Mouse (Mus musculus) CD8-positive naive resting alpha-beta T cell, adult 2 months (primary cell): ENCODE measurements around the gene Tulp1.
"Not testable (repeated sequence)": the region's sequence is repeated elsewhere in the genome, so short reads cannot be mapped to it uniquely, and the experiment has no call there.

Experiments
- DNase-seq, 2 experiments: peaks; one replicate each; pipeline ENCODE4 v3.0.0; 2022; ENCODE audit warnings: low read depth in 2 of 2, low spot score in 2 of 2

The Tulp1 gene

DNA sequence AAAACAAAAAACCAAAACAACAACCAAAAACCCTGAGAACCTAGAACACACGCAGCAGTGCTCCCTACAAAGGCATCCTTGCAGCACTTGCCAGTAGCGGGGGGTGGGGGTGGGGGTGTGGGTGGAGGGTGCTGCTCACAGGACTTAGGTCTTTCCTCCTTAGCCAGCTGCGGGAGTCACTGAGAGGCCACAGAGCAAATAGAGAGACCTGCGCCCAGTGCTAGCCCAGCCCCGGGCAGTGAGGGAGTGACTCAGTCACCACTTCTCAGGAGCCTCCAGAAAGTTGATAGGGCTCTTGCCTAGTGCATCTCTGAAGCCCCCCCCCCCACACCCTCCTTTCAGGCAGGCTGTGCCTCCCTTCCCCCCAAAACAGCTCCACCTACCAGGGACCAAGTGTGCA, 4.0 kb upstream of the Tulp1 start:
- DNase-seq, result no peak

DNA sequence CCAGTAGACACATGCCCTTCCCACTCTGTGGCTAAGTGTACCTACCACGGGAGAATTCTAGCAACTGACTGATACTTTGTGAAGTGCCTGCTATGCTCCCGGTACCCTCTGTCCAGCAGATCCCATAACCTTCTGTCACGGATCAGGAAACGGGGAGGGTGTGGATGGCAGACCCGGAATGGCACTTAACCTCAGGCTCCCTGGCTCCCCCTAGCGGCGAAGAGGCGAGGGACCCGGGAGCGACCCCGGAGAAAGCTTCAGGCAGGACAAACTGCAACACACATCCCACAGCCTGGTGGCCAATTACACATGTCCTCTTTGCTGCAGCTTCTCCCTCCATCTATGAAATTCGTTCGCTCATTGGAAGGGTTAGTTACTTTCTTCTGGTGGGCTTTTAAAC, 3.4 kb upstream of the Tulp1 start:
- DNase-seq, result peak; percentile 74 to 79

DNA sequence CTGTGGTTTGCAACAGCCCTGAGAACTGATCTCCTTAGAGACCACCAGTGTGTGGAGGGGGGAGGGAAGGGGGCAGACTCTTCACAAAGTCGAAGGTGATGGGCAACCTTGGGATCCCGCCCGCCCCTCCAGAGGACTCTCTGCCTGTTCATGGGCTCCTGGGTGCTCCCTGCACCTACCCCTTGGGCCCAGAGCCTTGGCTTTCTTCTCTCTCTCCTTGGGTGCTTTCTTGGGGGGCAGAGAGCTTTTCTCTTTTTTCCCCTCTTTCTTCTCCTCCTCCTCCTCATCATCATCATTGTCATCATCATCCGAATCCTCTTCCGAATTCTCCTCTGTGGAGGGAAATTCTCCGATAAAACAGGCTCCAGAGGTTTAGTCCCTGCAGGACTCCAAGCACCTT, 1.5 kb downstream of the Tulp1 start:
- DNase-seq, result no peak

DNA sequence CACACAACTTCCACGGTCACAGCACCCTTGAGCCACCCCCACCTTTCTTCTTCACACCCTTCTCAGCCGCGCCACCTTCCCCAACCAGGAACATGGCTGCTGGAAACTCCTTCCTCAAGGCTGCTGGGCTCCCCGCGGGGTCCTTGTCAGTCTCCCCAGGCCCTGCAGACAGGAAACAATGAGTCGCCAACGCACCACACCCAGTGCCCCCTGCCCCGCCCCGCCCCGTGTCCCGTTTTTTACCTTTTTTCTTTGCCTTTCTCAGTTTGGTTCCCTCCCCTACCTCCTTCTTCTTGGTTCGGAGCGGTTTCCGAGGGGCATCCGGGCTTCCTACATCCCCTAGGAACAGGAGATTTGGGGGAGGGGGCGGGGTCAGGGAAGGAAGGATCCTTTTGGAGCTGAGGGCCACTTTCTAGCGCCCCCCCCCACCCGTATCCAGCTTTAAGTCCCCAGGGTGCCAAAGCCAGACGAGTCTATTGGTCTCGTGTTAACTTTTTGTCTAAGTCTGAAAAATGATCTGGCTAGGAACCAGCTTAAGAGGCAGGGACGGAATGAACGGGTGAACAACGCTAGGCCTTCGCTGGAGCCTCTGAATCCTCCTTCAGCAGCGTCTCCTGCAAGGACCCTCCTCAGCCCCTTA, 2.2 kb downstream of the Tulp1 start:
- no peak for DNase-seq

DNA sequence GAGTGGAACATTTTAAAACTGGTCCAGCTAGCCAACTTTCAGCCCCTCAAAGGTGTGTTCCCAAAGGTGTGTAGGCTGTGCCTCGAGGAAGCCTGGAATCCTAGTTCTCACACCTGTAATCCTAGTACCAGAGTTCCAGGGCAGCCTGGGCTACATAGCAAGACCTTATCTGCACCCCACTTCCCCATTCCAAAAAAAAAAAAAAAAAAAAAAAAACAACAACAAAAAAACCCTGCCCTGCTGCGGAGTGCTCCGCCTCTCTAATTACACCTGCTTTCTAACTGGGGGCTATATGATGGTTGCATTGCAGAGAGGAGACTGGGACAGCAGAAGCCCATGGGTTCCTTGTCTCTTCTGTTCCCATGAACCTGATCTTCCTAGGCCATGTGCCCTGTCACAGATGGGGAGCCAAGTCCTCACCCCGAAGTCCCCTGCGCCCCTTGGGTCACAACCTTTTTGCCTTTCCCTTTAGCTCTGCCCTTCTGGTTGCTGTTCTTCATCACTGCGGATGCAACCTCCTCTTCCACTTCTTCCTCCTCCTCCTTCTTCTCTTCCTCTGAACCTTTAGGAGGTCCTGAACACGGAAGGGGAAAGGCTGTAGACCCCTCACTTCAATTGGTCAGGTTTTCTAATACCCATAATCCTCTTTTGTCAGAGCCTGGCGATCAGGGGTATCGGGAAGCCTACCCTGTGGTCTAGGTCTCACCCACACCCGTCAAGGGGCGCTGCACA, 2.9 kb downstream of the Tulp1 start:
- DNase-seq, result no peak

DNA sequence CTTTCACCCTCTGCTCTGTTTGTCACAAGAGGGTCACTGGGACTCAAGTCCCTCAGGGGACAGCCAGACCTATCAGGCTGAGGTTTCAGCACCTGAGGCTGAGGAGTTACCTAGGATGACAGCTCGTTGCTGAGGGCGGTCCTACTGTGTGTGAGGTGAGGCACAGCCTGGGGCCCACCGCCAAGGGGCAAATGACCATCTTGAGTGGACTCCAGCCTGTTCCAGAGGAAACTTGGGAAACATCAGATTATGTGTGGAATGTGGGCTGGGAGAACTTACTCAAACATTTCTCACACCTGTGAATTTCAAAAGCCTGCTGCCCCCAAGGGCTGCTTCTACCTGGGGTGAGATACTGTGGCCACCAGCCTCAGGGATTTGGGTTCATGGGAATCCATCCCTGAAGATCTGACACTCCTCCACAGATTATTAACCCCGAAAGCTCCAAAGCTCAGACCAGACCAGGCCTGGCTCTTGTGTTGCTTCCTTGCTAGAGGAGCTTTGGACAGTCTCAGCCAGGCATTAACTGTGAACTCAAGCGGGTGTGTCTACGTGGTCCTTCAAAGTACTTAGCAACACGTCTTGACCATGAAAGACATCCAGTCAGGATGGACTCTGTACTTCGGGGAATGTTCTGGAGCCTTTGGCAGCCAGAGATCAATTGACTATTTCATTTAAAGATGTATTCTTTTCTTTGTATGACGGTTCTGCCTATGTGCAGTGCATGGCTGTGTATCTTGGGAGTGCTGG, 4.3 kb downstream of the Tulp1 start:
- DNase-seq, result no peak

DNA sequence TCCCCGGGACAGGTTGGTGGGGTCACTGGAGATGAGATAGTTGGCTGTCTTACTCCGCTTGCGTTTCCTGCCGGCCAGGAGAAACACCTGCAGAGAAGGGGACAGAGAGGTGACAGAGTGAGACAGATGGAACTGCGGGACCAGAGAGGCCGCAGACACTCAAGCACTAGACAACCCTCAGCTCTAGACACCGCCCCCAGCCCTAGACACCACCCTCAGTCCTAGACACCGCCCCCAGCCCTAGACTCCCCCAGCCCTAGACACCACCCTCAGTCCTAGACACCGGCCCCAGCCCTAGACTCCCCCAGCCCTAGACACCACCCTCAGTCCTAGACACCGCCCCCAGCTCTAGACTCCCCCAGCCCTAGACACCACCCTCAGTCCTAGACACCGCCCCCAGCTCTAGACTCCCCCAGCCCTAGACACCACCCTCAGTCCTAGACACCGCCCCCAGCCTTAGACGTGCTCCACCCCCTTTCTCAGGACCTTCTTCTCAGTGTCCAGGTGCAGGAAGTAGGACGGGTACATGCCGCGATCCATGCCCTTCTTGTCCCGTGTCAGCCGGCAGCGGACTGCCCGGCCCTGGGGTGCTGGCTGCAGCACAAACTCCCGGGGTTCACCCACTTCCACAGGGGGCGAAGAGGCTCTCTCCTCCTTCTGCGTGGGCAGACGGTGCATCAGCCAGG, 6.3 kb downstream of the Tulp1 start:
- DNase-seq, result not testable (repeated sequence)

DNA sequence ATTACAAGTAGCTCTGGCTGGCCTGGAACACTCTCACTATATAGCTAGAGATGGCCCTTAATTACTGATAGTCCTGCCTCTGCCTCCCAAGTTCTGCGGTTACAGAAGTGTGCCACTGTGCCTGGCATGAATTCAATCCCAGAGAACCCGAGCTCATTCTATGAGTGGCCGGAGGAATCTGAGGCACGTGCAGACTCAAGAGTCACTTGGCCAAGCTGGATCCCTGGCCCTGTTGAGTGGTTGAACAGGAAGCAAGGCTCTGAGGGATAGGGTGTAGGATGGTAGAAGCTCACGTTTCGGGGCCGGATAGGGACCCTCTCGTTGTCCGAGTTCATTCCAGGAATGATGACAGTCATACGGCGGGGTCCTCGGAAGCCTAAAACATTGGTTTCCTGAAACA, 9.2 kb downstream of the Tulp1 start:
- no peak for DNase-seq

DNA sequence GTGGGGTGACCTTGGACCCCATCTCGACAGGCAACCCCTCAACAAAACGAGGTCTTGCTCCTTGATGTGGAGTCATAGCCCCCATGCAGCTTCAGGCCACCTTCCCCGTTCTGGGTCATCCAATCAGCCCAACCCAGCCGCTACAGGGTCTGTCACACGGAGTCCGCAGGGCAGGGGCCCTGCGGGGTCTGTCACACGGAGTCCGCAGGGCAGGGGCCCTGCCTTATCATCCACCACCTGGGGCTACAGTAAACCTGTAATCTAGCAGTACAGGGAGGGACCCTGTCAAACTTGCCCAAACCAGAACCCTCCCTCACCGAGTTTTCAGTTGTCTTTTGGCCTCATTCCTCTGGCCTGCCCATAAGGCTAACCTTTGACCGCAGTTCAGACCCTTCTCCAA, 13.0 kb downstream of the Tulp1 start:
- DNase-seq, result no peak

DNA sequence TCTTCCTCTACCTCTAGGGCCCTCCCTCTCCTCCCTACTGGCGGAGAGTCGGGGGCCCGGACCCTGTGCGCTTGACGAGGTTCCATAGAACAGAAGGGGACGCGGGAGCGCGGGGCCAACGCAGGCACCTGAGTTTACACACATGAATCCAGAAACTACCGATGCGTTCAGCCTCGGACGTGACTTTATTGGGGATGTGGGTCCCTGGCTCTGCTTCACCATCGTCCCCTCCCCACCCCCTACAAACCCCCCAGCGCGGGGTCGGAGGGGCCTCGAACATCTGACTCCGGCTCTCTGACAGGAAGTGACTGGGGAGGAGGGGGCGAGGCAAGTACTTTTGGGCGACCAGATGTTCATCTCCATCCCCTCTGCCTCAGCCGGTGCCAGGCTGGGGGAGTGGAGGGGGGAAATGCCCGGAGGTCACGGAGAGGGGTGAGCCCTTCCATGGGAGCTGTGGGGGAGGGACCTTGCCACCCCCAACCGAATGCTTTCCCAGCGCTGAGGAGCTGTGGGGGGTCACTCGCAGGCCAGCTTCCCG, 13.6 kb downstream of the Tulp1 start:
- no peak for DNase-seq

DNA sequence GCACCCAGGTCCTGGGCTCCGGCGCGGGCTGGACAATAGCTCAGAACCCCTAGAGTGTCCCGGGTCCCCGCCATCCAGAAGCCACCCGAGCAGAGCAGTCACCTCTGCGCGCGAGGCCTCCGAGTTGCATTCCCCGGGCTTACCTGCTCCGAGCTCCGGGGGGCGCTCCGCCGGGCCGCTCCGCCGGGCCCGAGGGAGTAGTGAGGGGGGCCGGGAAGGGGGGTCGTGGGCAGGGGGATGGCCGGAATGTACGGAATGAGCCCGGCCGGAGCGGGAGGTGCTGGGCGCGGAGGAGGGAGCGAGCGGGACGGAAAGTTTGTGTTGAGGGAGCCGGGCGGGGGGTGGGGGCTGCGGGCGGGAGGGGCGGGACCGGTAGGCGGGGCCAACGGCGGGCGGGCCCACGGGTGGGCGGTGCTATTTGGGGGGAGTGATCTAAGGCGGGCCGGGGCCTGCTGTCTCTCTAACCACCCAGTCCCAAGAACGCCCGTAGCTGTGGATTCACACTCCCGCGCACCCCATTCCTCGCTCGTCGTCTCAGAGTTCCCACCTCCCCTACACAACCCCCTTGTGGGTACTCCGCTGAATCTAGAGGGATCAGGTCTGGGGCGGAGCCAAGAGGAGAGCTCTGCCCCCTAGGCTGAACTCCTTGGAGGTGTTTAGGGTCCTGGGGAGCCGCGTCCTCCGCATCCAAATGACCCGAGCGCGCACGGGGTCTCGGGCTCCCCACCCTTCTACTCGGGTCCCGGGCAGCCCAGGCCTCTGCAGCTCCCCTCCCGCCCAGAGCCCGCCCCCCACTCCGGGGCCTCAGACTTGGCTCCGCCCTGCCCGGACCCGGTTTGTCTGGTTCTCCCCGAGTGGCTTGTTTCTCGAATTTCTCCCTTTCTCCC, 14.3 kb downstream of the Tulp1 start, which contains the start of gene Tead3:
TSS of gene Tead3 (minus strand) at position 352 of the 887 bp plus-strand sequence.
- peak in 1 of 2 experiments; percentile 40 for DNase-seq

DNA sequence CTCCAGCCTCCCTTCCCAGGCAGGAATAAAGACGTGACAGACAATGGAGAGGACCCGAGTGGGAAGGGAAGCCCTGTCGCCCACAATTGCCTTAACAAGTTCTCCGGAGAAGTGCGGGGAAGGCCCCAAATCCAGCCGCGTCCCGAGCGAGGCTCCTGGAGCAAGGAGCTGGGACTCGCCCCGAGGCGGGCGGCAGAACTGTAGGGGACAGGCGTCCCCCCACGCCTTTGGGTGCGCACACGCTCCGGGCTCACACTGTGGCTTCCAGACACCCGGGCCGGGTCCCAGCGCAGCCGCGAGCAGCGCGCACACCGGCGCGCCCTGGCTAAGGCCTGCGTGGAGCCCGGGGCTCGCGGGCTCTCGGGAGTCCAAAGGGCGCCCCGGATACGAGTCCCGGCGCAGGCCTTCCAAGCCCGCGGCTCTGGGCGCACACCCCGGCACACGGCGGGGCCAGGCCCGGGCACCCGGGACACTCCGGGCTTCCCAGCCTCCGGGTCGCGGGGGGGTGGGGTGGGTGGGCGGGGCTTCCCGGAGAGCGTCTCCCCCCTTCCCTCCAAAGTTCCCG, 15.0 kb downstream of the Tulp1 start:
- no peak for DNase-seq

DNA sequence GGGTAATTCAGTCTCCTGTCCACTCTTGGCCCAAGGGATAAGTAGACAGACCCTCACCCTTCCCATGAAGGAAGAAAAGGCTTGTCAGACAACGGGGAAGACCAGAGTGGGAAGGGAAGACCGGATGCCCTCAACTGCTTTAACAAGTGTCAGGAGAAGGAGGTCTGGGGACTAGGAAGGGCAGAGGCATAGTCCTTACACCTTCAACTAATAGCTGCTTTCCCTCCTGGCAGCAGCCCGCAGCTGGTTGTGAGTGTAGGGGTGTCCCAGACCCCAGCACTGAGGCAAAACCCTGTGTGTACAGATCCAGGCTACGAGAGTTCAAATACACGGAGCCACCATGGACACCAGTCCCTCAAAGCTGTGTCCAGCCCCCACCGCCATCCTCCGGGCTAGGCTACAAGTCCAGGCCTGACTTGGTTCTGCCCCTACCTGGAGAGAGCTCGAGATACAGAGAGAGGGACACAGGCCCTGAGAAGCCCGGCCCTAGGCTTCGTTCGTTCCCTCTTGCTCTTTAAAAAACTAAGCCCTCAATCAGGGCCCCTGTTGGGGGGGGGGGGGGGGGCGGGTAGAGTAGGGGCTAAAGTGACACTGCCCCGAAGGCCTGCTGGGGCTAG, 15.7 kb downstream of the Tulp1 start:
- DNase-seq, result no peak

DNA sequence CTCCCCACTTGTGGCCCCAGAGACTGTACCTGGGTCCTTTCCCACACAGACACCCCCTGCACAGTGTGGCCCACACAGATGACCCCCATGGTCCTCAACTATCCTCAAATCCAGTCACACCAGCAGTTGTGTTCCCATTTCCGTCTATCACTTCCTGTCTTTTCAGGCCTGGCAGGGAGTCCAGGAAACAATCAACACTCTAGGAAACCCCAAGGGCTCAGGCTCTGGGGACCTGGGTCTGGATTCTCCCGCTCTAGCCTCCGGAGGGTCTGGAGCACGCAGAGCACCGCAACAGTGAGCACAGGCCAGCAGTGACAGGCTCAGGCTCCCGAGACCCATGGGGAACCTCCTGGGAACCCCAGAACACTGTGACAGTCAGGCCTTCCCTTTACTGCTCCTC, 16.8 kb downstream of the Tulp1 start:
- no peak for DNase-seq

DNA sequence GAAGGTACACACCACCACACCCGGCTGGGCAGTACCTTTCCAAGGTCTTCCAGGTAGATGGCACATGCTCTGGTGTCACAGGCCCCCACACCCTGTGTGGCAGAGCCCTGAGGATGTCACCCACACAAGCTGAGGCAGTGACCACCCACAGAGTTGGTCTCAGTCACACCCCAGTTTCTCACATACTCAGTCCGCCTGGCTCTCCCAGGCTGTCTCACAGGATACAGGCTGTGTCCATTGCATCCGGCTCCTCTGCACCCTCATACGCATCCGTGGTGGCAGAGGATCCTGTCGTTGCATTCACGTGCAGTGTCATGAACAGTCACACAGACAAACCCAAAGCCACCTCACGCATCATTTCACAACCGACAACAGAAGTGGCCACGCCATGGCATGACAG, 17.7 kb downstream of the Tulp1 start:
- no peak for DNase-seq

DNA sequence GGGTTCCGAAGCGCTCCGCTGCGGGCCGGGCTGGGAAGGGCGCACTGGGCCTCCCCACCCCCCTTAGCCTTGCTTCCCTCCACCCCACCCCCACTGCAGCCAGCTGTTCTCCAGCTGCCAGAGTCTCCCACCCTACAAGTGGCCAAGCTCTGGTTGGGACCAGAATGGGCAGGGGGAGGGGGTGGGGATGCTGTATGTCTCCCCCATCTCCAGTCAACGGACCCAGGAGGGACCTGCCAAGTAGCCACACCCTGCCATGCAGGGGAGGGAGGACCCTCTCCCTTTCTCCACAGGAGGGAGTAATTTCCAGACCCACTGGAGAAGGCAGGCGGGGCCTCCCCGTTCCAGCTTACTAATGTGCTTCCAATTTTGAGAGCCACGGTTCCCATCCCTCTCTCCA, 19.1 kb downstream of the Tulp1 start:
- DNase-seq, result no peak

DNA sequence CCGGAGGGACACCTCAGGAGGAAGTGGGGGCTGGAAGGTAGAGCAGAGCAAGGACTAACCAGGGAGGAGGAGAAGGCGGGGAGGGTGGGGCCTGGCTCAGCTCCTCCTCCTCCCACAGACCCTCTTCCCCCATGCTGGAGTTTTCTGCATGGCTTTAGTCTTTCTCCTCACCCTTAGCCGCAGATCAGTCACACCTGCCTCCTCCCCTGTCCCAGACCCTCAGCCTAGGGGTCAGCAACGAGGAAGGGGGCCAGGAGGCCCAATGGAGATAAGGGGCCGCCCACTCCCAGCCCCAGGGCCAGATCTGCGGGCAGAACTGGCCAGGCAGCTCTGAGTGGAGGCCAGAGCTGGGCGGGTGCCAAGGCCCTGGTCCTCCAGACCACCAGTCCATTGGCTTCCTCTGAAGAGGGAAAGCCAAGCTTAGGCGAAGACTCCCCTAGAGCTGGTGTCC, 19.7 kb downstream of the Tulp1 start:
- no peak for DNase-seq

DNA sequence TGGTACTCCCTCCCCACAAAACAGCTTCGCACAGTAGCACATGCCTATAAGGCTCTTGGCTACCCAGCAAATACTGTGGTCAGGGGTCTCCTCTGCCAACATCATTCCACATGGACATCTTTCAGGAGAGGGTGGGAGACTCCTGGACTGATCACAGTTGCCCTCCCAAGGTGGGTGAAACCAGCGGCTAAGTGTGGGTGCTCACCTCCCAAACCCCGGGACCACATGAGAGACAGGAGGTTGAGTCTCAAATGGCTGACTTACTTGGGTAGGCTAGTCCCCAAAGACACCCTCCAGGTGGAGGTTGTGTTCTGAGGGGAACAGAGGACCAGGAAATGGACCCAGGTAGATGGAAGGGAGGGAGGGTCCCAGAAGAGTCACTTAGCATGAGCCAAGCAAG, 20.4 kb downstream of the Tulp1 start:
- DNase-seq, result no peak

DNA sequence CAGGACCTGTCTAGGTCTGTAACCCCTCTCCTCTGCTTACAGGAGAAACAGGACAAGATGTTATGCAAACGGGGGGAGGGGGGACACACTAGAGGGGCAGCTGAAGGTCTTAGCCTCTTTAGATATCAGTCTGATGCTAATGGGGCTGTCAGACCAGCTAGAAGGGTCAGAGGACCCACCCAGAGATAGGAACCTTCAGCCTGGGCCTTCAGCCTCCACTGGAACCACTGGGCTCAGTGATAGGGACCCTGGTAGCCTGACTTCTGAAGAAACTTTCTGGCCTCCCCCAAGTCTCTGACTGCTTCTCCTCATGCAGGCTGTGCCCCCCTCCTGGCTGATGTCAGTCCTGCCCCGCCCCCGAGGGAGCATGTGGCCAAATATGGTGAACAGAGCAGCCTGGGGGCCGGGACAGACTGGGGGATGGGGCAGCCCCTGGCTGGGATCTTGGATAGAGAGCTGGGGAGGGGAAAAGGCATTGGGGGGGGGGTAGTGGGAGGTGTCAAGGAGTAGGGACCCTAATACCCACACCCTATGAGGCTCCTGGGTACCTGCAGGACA, 20.9 kb downstream of the Tulp1 start:
- DNase-seq, result no peak
